Mouse (Mus musculus) liver, embryonic 11.5 days (tissue): ENCODE data around the gene Cenpv. TPM values are rescaled to one million over a fixed set of nuclear protein-coding genes. Genes with fewer than 3 reads are reported as not detected.
A peak's percentile ranks its signal among the peaks of the same experiment; 100 is the strongest.

Source experiments
- ATAC-seq: fragments of 200-750 bp; cut with Nextera tagmentation; replicated peaks from 2 replicates; pipeline ENCODE4 v1.8.0; 2017; ENCODE audit warnings: moderate number of reproducible peaks, mild to moderate bottlenecking, moderate TSS enrichment, moderate library complexity; ENCODE audit not compliant: low FRiP score
- DNase-seq: peaks from one replicate; pipeline ENCODE4 v3.0.0-alpha.2; 2017; ENCODE audit warnings: low spot score
- H3K27ac ChIP-seq: fragments of 300-500 bp; sonication (generic); 2 replicates; pipeline ENCODE4 v1.5.1; 2014; ENCODE audit warnings: mild to moderate bottlenecking, low read depth, low read length, control low read depth
- H3K27me3 ChIP-seq: fragments of 300-500 bp; sonication (generic); replicated peaks from 2 replicates; pipeline ENCODE4 v1.6.1; 2014; ENCODE audit warnings: low read length, mixed read lengths; ENCODE audit not compliant: control insufficient read depth, insufficient read depth
- H3K36me3 ChIP-seq: fragments of 300-500 bp; sonication (generic); 2 replicates; pipeline ENCODE4 v1.6.1; 2014; ENCODE audit warnings: mild to moderate bottlenecking, low read length, moderate library complexity, mixed read lengths; ENCODE audit not compliant: control insufficient read depth, insufficient read depth
- H3K4me1 ChIP-seq: fragments of 300-500 bp; sonication (generic); replicated peaks from 2 replicates; pipeline ENCODE4 v1.6.1; 2014; ENCODE audit warnings: low read length, mixed read lengths; ENCODE audit not compliant: control insufficient read depth, insufficient read depth
- H3K4me2 ChIP-seq: fragments of 300-500 bp; sonication (generic); 2 replicates; pipeline ENCODE4 v1.6.1; 2014; ENCODE audit warnings: mild to moderate bottlenecking, control low read depth, moderate library complexity
- H3K4me3 ChIP-seq: fragments of 300-500 bp; sonication (generic); 2 replicates; pipeline ENCODE4 v1.5.1; 2014; ENCODE audit warnings: low read depth, low read length, control low read depth
- H3K9ac ChIP-seq: fragments of 300-500 bp; sonication (generic); 2 replicates; pipeline ENCODE4 v1.6.1; 2014; ENCODE audit warnings: low read depth, low read length, control low read depth
- H3K9me3 ChIP-seq: fragments of 300-500 bp; sonication (generic); 2 replicates; pipeline ENCODE4 v1.6.1; 2016; ENCODE audit warnings: low read length, inconsistent platforms, mixed read lengths; ENCODE audit not compliant: control insufficient read depth
- WGBS: fragments of 180-500 bp; shearing (Covaris S2); extraction: QIAGEN DNeasy Blood & Tissue Kit; methylation state at CpG from one replicate; pipeline ENCODE4 v1.1.7; 2014; 5-methylcytosine and 5-hydroxymethylcytosine counted together
- polyA plus RNA-seq: library from polyadenylated mRNA; unstranded; fragments of >200 nt; fragmentation: Nextera tagmentation; extraction: Ambion mirVana; gene quantifications from 2 replicates; pipeline ENCODE4 v1.2.1, GENCODE M21; 2014

Gene Cenpv
- polyA plus RNA-seq, 1 experiment from 2014 or later, result 38.4 TPM

GRCm38 (mm10) chr11:62550227-62550685 is 11.2 kb upstream of the Cenpv start:
- WGBS, result 1% methylated on average over 11 of the region's 11 CpGs
- H3K36me3 ChIP-seq, result peaks cover 10% of the 10 kb centered on the region
- peaks cover 24% of the 10 kb centered on the region for H3K4me1 ChIP-seq
- peak overlapping the region; percentile 91 for H3K27ac ChIP-seq
- peak overlapping the region; percentile 85 for H3K9ac ChIP-seq
- peak overlapping the region; percentile 67 for H3K4me3 ChIP-seq
- peak overlapping the region; percentile 87 for H3K4me2 ChIP-seq
- ATAC-seq, result peak; percentile 48
- no peaks in the 10 kb centered on the region for H3K27me3 ChIP-seq
- H3K9me3 ChIP-seq, result no peaks in the 10 kb centered on the region
- no peak for DNase-seq

GRCm38 (mm10) chr11:62549782-62550181 is 10.7 kb upstream of the Cenpv start:
- ATAC-seq, result no peak
- WGBS, result 19% methylated on average over 5 of the region's 5 CpGs
- peak overlapping the region; percentile 85 for H3K9ac ChIP-seq
- DNase-seq, result no peak
- H3K27ac ChIP-seq, result peak overlapping the region; percentile 91
- H3K9me3 ChIP-seq, result no peaks in the 10 kb centered on the region
- peaks cover 9% of the 10 kb centered on the region for H3K36me3 ChIP-seq
- no peaks in the 10 kb centered on the region for H3K27me3 ChIP-seq
- peak overlapping the region; percentile 87 for H3K4me2 ChIP-seq
- peaks cover 20% of the 10 kb centered on the region for H3K4me1 ChIP-seq
- H3K4me3 ChIP-seq, result peak overlapping the region; percentile 67

GRCm38 (mm10) chr11:62543991-62544390 is 4.9 kb upstream of the Cenpv start:
- no peak overlapping the region for H3K4me3 ChIP-seq
- H3K9me3 ChIP-seq, result no peaks in the 10 kb centered on the region
- H3K4me2 ChIP-seq, result no peak overlapping the region
- no peaks in the 10 kb centered on the region for H3K36me3 ChIP-seq
- DNase-seq, result no peak
- 0 out of 2 replicates have a peak, but pooled peaks cover 2% of the 10 kb centered on the region for H3K4me1 ChIP-seq
- no peak for ATAC-seq
- 84% methylated on average over 3 of the region's 3 CpGs for WGBS
- 0 out of 2 replicates have a peak, but pooled peaks cover 2% of the 10 kb centered on the region for H3K27me3 ChIP-seq
- no peak overlapping the region for H3K27ac ChIP-seq
- no peak overlapping the region for H3K9ac ChIP-seq

- Histone ChIP-seq H3K9ac (no peak overlapping the region), H3K36me3 (no peaks in the 10 kb centered on the region), H3K4me2 (no peak overlapping the region), H3K27me3 (0 out of 2 replicates have a peak, but pooled peaks cover 2% of the 10 kb centered on the region), H3K4me3 (no peak overlapping the region), H3K27ac (no peak overlapping the region), H3K4me1 (peaks cover 5% of the 10 kb centered on the region; the same call in 1 of the 2 replicates), H3K9me3 (no peaks in the 10 kb centered on the region)
- ATAC-seq (no peak), DNase-seq (no peak)
- 74% methylated on average over 8 of the region's 8 CpGs for WGBS
Observed at GRCm38 (mm10) chr11:62541581-62541980, 2.5 kb upstream of the Cenpv start.

- no peaks in the 10 kb centered on the region for H3K36me3 ChIP-seq
- H3K4me2 ChIP-seq, result no peak overlapping the region
- no peaks in the 10 kb centered on the region for H3K9me3 ChIP-seq
- H3K9ac ChIP-seq, result no peak overlapping the region
- DNase-seq (no peak), ATAC-seq (no peak)
- 72% methylated on average over 2 of the region's 2 CpGs for WGBS
- H3K4me3 ChIP-seq, result no peak overlapping the region
- H3K4me1 ChIP-seq, result peaks cover 5% of the 10 kb centered on the region; the same call in 1 of the 2 replicates
- 0 out of 2 replicates have a peak, but pooled peaks cover 2% of the 10 kb centered on the region for H3K27me3 ChIP-seq
- no peak overlapping the region for H3K27ac ChIP-seq
Observed at GRCm38 (mm10) chr11:62540969-62541368, 1.9 kb upstream of the Cenpv start.

GRCm38 (mm10) chr11:62540167-62540566 is 1.1 kb upstream of the Cenpv start:
- no peak for ATAC-seq
- peaks cover 5% of the 10 kb centered on the region; the same call in 1 of the 2 replicates for H3K4me1 ChIP-seq
- no peak overlapping the region for H3K4me3 ChIP-seq
- no peaks in the 10 kb centered on the region for H3K9me3 ChIP-seq
- H3K9ac ChIP-seq, result no peak overlapping the region
- DNase-seq, result no peak
- 0 out of 2 replicates have a peak, but pooled peaks cover 2% of the 10 kb centered on the region for H3K27me3 ChIP-seq
- no peaks in the 10 kb centered on the region for H3K36me3 ChIP-seq
- 75% methylated on average over 7 of the region's 7 CpGs for WGBS
- no peak overlapping the region for H3K4me2 ChIP-seq
- H3K27ac ChIP-seq, result no peak overlapping the region

GRCm38 (mm10) chr11:62538321-62539088 is 556 bp downstream of the Cenpv start:
- under 1% methylated on average over 72 of the region's 73 CpGs for WGBS
- peak overlapping the region; percentile 87 for H3K9ac ChIP-seq
- no peaks in the 10 kb centered on the region for H3K9me3 ChIP-seq
- H3K4me1 ChIP-seq, result peaks cover 5% of the 10 kb centered on the region; the same call in 1 of the 2 replicates
- H3K27ac ChIP-seq, result peak overlapping the region; percentile 54; the same call in 1 of the 2 replicates
- H3K4me2 ChIP-seq, result peak overlapping the region; percentile 80
- peak overlapping the region; percentile 82 for H3K4me3 ChIP-seq
- ATAC-seq (peak; percentile 81), DNase-seq (peak; percentile 77)
- 0 out of 2 replicates have a peak, but pooled peaks cover 2% of the 10 kb centered on the region for H3K27me3 ChIP-seq
- no peaks in the 10 kb centered on the region for H3K36me3 ChIP-seq

- Histone ChIP-seq H3K27ac (no peak overlapping the region), H3K4me2 (peak overlapping the region; percentile 80), H3K36me3 (no peaks in the 10 kb centered on the region), H3K4me3 (no peak overlapping the region), H3K27me3 (0 out of 2 replicates have a peak, but pooled peaks cover 2% of the 10 kb centered on the region), H3K4me1 (peaks cover 5% of the 10 kb centered on the region; the same call in 1 of the 2 replicates), H3K9me3 (no peaks in the 10 kb centered on the region), H3K9ac (peak overlapping the region; percentile 26; the same call in 1 of the 2 replicates)
- DNase-seq (no peak), ATAC-seq (no peak)
- 34% methylated on average over 7 of the region's 7 CpGs for WGBS
Observed at GRCm38 (mm10) chr11:62537590-62537989, 1.5 kb downstream of the Cenpv start.
